Mouse (Mus musculus) heart, adult 2 months (tissue): ENCODE measurements around the gene Grin3b. TPM values are rescaled to one million over a fixed set of nuclear protein-coding genes. Genes with fewer than 3 reads are reported as not detected.

Source experiments
- DNase-seq, 2 experiments: peaks; one replicate each; pipeline ENCODE4 v3.0.0; 2021
- H3K27ac ChIP-seq: fragments of 200-600 bp; 2 replicates; pipeline ENCODE4 v1.8.1; 2022
- H3K27me3 ChIP-seq: fragments of 200-500 bp; 2 replicates; pipeline ENCODE4 v1.6.1; 2012; ENCODE audit warnings: mild to moderate bottlenecking, low read length, inconsistent platforms, mixed read lengths; ENCODE audit not compliant: control insufficient read depth, insufficient read depth
- H3K36me3 ChIP-seq: fragments of 200-500 bp; 2 replicates; pipeline ENCODE4 v1.6.1; 2012; ENCODE audit warnings: low read length, inconsistent platforms; ENCODE audit not compliant: control insufficient read depth, insufficient read depth
- H3K4me1 ChIP-seq: fragments of 200-500 bp; 2 replicates; pipeline ENCODE4 v1.6.1; 2011; ENCODE audit warnings: low read length; ENCODE audit not compliant: control insufficient read depth, insufficient read depth
- H3K4me3 ChIP-seq: fragments of 200-600 bp; 2 replicates; pipeline ENCODE4 v1.8.1; 2022
- H3K79me2 ChIP-seq: fragments of 200-500 bp; replicated peaks from 2 replicates; pipeline ENCODE4 v1.6.1; 2012; ENCODE audit warnings: mild to moderate bottlenecking, inconsistent platforms, low read length, moderate library complexity, mixed read lengths; ENCODE audit not compliant: control insufficient read depth, insufficient read depth
- H3K9ac ChIP-seq: fragments of 200-500 bp; 2 replicates; pipeline ENCODE4 v1.6.1; 2012; ENCODE audit warnings: low read depth, mild to moderate bottlenecking, control low read depth, inconsistent platforms, low read length, mixed read lengths
- CTCF ChIP-seq: fragments of 200-600 bp; IDR thresholded peaks from 2 replicates; pipeline ENCODE4 v1.8.1; 2022; ENCODE audit warnings: antibody characterized with exemption, mild to moderate bottlenecking, moderate library complexity
- EP300 ChIP-seq: fragments of 200-500 bp; IDR thresholded peaks from 2 replicates; pipeline ENCODE4 v1.6.1; 2011; ENCODE audit warnings: low read depth, low read length, control low read depth; ENCODE audit not compliant: insufficient read depth
- POLR2A ChIP-seq: fragments of 200-500 bp; IDR thresholded peaks from 2 replicates; pipeline ENCODE4 v1.6.1; 2011; ENCODE audit warnings: mild to moderate bottlenecking, low read depth, low read length, control low read depth; ENCODE audit not compliant: insufficient read depth
- WGBS: fragments of 180-500 bp; shearing (Covaris S2); methylation state at CpG from one replicate; pipeline ENCODE4 v1.1.7; 2018; 5-methylcytosine and 5-hydroxymethylcytosine counted together
- intact Hi-C: fragments of 180-260 bp; cut with DNase I; formaldehyde crosslinking; loops from one replicate; pipeline ENCODE4 v1.15.1; 2025
- polyA plus RNA-seq: library from polyadenylated mRNA; depleted of rRNA; stranded (reverse); fragments of >200 nt; gene quantifications from 2 replicates; pipeline ENCODE4 v1.2.3, GENCODE M21; 2012
- total RNA-seq, 2 experiments: library from RNA; stranded (reverse); gene quantifications; 2 replicates each; pipeline ENCODE4 v1.2.3; 2021

Grin3b gene
- total and polyA plus RNA-seq, 3 experiments = 0.20 to 0.31 (median 0.29) TPM

GRCm38 (mm10) chr10:80013609-80014008, 43.1 kb downstream of the Grin3b start:
- 79% methylated on average over 25 of the region's 25 CpGs for WGBS
- Histone ChIP-seq H3K4me3 (no peak overlapping the region), H3K79me2 (no peaks in the 10 kb centered on the region), H3K36me3 (no peaks in the 10 kb centered on the region), H3K27ac (no peak overlapping the region), H3K4me1 (no peaks in the 10 kb centered on the region; the same call in 1 of the 2 replicates), H3K27me3 (no peaks in the 10 kb centered on the region), H3K9ac (no peak overlapping the region)
- TF ChIP-seq EP300 (no peak), POLR2A (no peak), CTCF (no peak)
- DNase-seq = no peak
- intact Hi-C loops = no loop called here

- Histone ChIP-seq H3K27ac (no peak overlapping the region), H3K27me3 (no peaks in the 10 kb centered on the region), H3K36me3 (no peaks in the 10 kb centered on the region), H3K79me2 (no peaks in the 10 kb centered on the region), H3K9ac (no peak overlapping the region), H3K4me3 (no peak overlapping the region), H3K4me1 (no peaks in the 10 kb centered on the region; the same call in 1 of the 2 replicates)
- TF ChIP-seq CTCF (peak; percentile 51), POLR2A (no peak)
- intact Hi-C loops = no loop called here
- 62% methylated on average over 28 of the region's 28 CpGs for WGBS
- no peak for DNase-seq
These were observed 44.2 kb downstream of the Grin3b start for GRCm38 (mm10) chr10:80014484-80015290.

GRCm38 (mm10) chr10:80015583-80015982, 45.1 kb downstream of the Grin3b start:
- intact Hi-C loops = no loop called here
- Histone ChIP-seq H3K4me3 (no peak overlapping the region), H3K27ac (no peak overlapping the region), H3K9ac (no peak overlapping the region), H3K27me3 (no peaks in the 10 kb centered on the region), H3K79me2 (no peaks in the 10 kb centered on the region), H3K4me1 (no peaks in the 10 kb centered on the region; the same call in 1 of the 2 replicates), H3K36me3 (no peaks in the 10 kb centered on the region)
- TF ChIP-seq EP300 (no peak), POLR2A (no peak), CTCF (no peak)
- WGBS = 85% methylated on average over 10 of the region's 10 CpGs
- DNase-seq = no peak

- WGBS = 58% methylated on average over 11 of the region's 11 CpGs
- H3K27ac ChIP-seq = peak within 1 kb of the TSS; percentile 36
- DNase-seq = peak in 1 of 2 experiments; percentile 79
- TF ChIP-seq POLR2A (peak; percentile 40; the same call in 1 of the 2 replicates), EP300 (no peak)
- H3K4me1 ChIP-seq = no peaks in the 10 kb centered on the region; the same call in 1 of the 2 replicates
- H3K79me2 ChIP-seq = no peaks in the 10 kb centered on the region
- intact Hi-C loops = no loop called here
- H3K36me3 ChIP-seq = no peaks in the 10 kb centered on the region
- H3K9ac ChIP-seq = 0 out of 2 replicates have a peak within 1 kb of the TSS, but pooled peaks have one; percentile 4
- no peaks in the 10 kb centered on the region for H3K27me3 ChIP-seq
- H3K4me3 ChIP-seq = no peak within 1 kb of the TSS
These were observed 46.0 kb downstream of the Grin3b start, which contains the start of gene Arhgap45 for GRCm38 (mm10) chr10:80016511-80016910. Gene Arhgap45, plus strand, starts transcription at chr10:80016653.

- intact Hi-C loops = no loop called here
- Histone ChIP-seq H3K27ac (peak overlapping the region; percentile 36), H3K36me3 (no peaks in the 10 kb centered on the region)
These were observed 46.4 kb downstream of the Grin3b start for GRCm38 (mm10) chr10:80016931-80017330.

GRCm38 (mm10) chr10:80017361-80017760, 46.8 kb downstream of the Grin3b start:
- no peaks in the 10 kb centered on the region; the same call in 1 of the 2 replicates for H3K4me1 ChIP-seq
- H3K9ac ChIP-seq = no peak overlapping the region
- intact Hi-C loops = no loop called here
- no peak overlapping the region for H3K4me3 ChIP-seq
- H3K79me2 ChIP-seq = no peaks in the 10 kb centered on the region
- H3K27me3 ChIP-seq = no peaks in the 10 kb centered on the region
- peak overlapping the region; percentile 36 for H3K27ac ChIP-seq
- 63% methylated on average over 3 of the region's 3 CpGs for WGBS
- peak; percentile 64 to 84 for DNase-seq
- no peaks in the 10 kb centered on the region for H3K36me3 ChIP-seq
- TF ChIP-seq CTCF (no peak), POLR2A (no peak), EP300 (no peak)

More at GRCm38 (mm10) chr10:80016931-80017330, 46.4 kb downstream of the Grin3b start:
- TF ChIP-seq CTCF (no peak), POLR2A (no peak), EP300 (no peak)
- WGBS = 86% methylated on average over 10 of the region's 10 CpGs
- Histone ChIP-seq H3K4me3 (no peak overlapping the region), H3K9ac (0 out of 2 replicates have a peak overlapping the region, but pooled peaks have one; percentile 4), H3K79me2 (no peaks in the 10 kb centered on the region), H3K4me1 (no peaks in the 10 kb centered on the region; the same call in 1 of the 2 replicates), H3K27me3 (no peaks in the 10 kb centered on the region)
- DNase-seq = peak in 1 of 2 experiments; percentile 36
